Mouse (Mus musculus) lung, postnatal 0 days (tissue): ENCODE results near the gene Bend4. TPM values are rescaled to one million over a fixed set of nuclear protein-coding genes. Genes with fewer than 3 reads are reported as not detected.

ENCODE experiments used
- ATAC-seq: fragments of 200-750 bp; cut with Nextera tagmentation; 2 replicates; pipeline ENCODE4 v1.8.0; 2017; ENCODE audit warnings: moderate library complexity
- DNase-seq: peaks from one replicate; pipeline ENCODE4 v3.0.0-alpha.2; 2016; ENCODE audit warnings: low spot score
- H3K27ac ChIP-seq: fragments of 300-500 bp; sonication (generic); 2 replicates; pipeline ENCODE4 v1.5.1; 2014; ENCODE audit warnings: antibody characterized with exemption, mild to moderate bottlenecking, low read length, mixed read lengths
- H3K27me3 ChIP-seq: fragments of 300-500 bp; sonication (generic); replicated peaks from 2 replicates; pipeline ENCODE4 v1.6.1; 2014; ENCODE audit warnings: low read length, mixed read lengths; ENCODE audit not compliant: insufficient read depth
- H3K36me3 ChIP-seq: fragments of 300-500 bp; sonication (generic); 2 replicates; pipeline ENCODE4 v1.6.1; 2014; ENCODE audit warnings: low read length, mixed read lengths; ENCODE audit not compliant: insufficient read depth
- H3K4me1 ChIP-seq: fragments of 300-500 bp; sonication (generic); 2 replicates; pipeline ENCODE4 v1.6.1; 2014; ENCODE audit warnings: antibody characterized with exemption, low read depth, low read length, mixed read lengths; ENCODE audit not compliant: insufficient read depth
- H3K4me2 ChIP-seq: fragments of 300-500 bp; sonication (generic); replicated peaks from 2 replicates; pipeline ENCODE4 v1.6.1; 2014; ENCODE audit warnings: low read depth, mild to moderate bottlenecking, low read length, moderate library complexity, mixed read lengths
- H3K4me3 ChIP-seq: fragments of 300-500 bp; sonication (generic); 2 replicates; pipeline ENCODE4 v1.5.1; 2014; ENCODE audit warnings: low read depth, low read length
- H3K9ac ChIP-seq: fragments of 300-500 bp; sonication (generic); replicated peaks from 2 replicates; pipeline ENCODE4 v1.6.1; 2014; ENCODE audit warnings: low read depth, mild to moderate bottlenecking
- H3K9me3 ChIP-seq: fragments of 300-500 bp; sonication (generic); 2 replicates; pipeline ENCODE4 v1.6.1; 2016; ENCODE audit warnings: low read length, mixed read lengths
- CTCF ChIP-seq: IDR thresholded peaks from 2 replicates; pipeline ENCODE4 v1.5.1; 2016; ENCODE audit warnings: antibody characterized with exemption, mild to moderate bottlenecking
- EP300 ChIP-seq: IDR thresholded peaks from 2 replicates; pipeline ENCODE4 v1.6.1; 2016; ENCODE audit warnings: antibody characterized with exemption, mild to moderate bottlenecking, control low read depth
- WGBS: fragments of 180-500 bp; shearing (Covaris S2); extraction: QIAGEN DNeasy Blood & Tissue Kit; methylation state at CpG from one replicate; pipeline ENCODE4 v1.1.7; 2014; 5-methylcytosine and 5-hydroxymethylcytosine counted together
- polyA plus RNA-seq: library from polyadenylated mRNA; unstranded; fragments of >200 nt; fragmentation: Nextera tagmentation; extraction: Ambion mirVana; gene quantifications from 2 replicates; pipeline ENCODE4 v1.2.1, GENCODE M21; 2015

Gene Bend4
- polyA plus RNA-seq, 1 experiment from 2014 or later: 3.5 TPM

DNA sequence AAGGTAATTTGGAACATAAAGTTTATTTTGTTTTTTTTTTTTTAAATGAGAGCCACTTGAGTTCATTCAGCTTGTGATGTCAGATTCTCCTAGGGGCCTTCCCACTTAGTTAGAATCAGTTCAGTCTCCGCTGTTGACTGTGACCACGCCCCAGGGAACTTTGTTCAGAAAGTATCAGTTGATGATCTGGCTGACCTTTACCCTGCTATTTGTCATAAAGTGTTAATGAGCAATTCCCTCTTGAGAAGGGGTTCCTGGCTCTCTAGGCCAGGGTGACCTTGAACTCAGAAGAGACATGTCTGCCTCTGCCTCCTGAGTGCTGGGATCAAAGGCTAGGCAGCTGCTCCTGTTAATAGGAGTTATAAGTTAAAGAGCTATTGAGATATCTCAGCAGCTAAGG is 81.0 kb downstream of the Bend4 start:
- Histone ChIP-seq H3K27me3 (no peaks in the 10 kb centered on the region), H3K9ac (no peak overlapping the region), H3K36me3 (peaks cover 43% of the 10 kb centered on the region), H3K4me2 (no peak overlapping the region), H3K4me1 (no peaks in the 10 kb centered on the region), H3K4me3 (no peak overlapping the region), H3K9me3 (no peaks in the 10 kb centered on the region), H3K27ac (no peak overlapping the region)
- TF ChIP-seq CTCF (no peak), EP300 (no peak)
- ATAC-seq (no peak), DNase-seq (no peak)
- WGBS: 90% methylated on average over 2 of the region's 2 CpGs

Other genes with a start within 250 kb of the Bend4 start
- 83.5 and 86.8 TPM in 2 replicates for gene Tmem33, start 167.7 kb downstream of the Bend4 start, polyA plus RNA-seq
- gene Slc30a9, start 121.4 kb downstream of the Bend4 start, polyA plus RNA-seq: 68.0 and 79.1 TPM in 2 replicates
- gene Shisa3, start 179.6 kb upstream of the Bend4 start, polyA plus RNA-seq: 1.9 TPM in 2 replicates